Mouse (Mus musculus) liver, postnatal 0 days (tissue): ENCODE results near the gene Mlc1.

Source experiments
- CTCF ChIP-seq: sonication (generic); IDR thresholded peaks from 2 replicates; pipeline ENCODE4 v1.5.1; 2016; ENCODE audit warnings: antibody characterized with exemption, low read depth
- EP300 ChIP-seq: IDR thresholded peaks from 2 replicates; pipeline ENCODE4 v1.6.1; 2016; ENCODE audit warnings: antibody characterized with exemption, low read depth, mild to moderate bottlenecking

GRCm38 (mm10) chr15:88972300-88972699, 6.5 kb downstream of the Mlc1 start:
- TF ChIP-seq CTCF: no peak
- no peak for TF ChIP-seq EP300
